8 mouse cellular contexts compared by ENCODE assay signal in genomic region chr10:88380002-88380401, GRCm38 (mm10). TPM values are rescaled to one million over a fixed set of nuclear protein-coding genes. Genes with fewer than 3 reads are reported as not detected.
DNase-seq lines count a peak whose midpoint lies in the region; ATAC-seq and TF ChIP-seq lines count a peak whose summit lies in the region.

No protein-coding gene starts in this region.

- no peak for TF ChIP-seq CTCF in gastrocnemius, adult 2 months (IDR thresholded peaks at IDR 0.05)

- intact Hi-C loops in gastrocnemius, adult 2 months (cut with DNase I): loop anchor here (5.0 kb wide), 1 partner anchor 122 kb away; the partner anchor contains the start of gene Chpt1
- intact Hi-C loops in heart, postnatal 10 days (cut with DNase I): no loop called here

- 2% methylated on average over 11 of the region's 11 CpGs for WGBS in embryonic facial prominence, embryonic 12.5 days
- 4% methylated on average over 11 of the region's 11 CpGs for WGBS in stomach, embryonic 15.5 days

- H3K9me3 ChIP-seq in embryonic facial prominence, embryonic 12.5 days: no peaks in the 10 kb centered on the region
- H3K9me3 ChIP-seq in stomach, embryonic 15.5 days: no peaks in the 10 kb centered on the region

- no peaks in the 10 kb centered on the region; the same call in 1 of the 2 replicates for H3K27me3 ChIP-seq in embryonic facial prominence, embryonic 12.5 days
- no peaks in the 10 kb centered on the region for H3K27me3 ChIP-seq in stomach, embryonic 15.5 days (replicated peaks)

- ATAC-seq in embryonic facial prominence, embryonic 12.5 days (ENCODE audit: insufficient number of reproducible peaks, insufficient read depth, low FRiP score, low TSS enrichment): no peak
- ATAC-seq in stomach, embryonic 15.5 days (ENCODE audit: insufficient read depth, low FRiP score, low read depth): peak; percentile 61; the same call in 1 of the 2 replicates

- H3K27ac ChIP-seq in gastrocnemius, adult 2 months: peak overlapping the region; percentile 90
- no peak overlapping the region for H3K27ac ChIP-seq in embryonic facial prominence, embryonic 12.5 days
- H3K27ac ChIP-seq in stomach, embryonic 15.5 days: no peak overlapping the region; the same call in 1 of the 2 replicates

- peak overlapping the region; percentile 90 for H3K4me3 ChIP-seq in gastrocnemius, adult 2 months
- peak overlapping the region; percentile 78 for H3K4me3 ChIP-seq in embryonic facial prominence, embryonic 12.5 days
- H3K4me3 ChIP-seq in stomach, embryonic 15.5 days (replicated peaks): peak overlapping the region; percentile 85

- peak overlapping the region; percentile 82 for H3K4me2 ChIP-seq in embryonic facial prominence, embryonic 12.5 days (replicated peaks)
- peak overlapping the region; percentile 88 for H3K4me2 ChIP-seq in stomach, embryonic 15.5 days

- H3K4me1 ChIP-seq in embryonic facial prominence, embryonic 12.5 days: peaks cover 9% of the 10 kb centered on the region; the same call in 1 of the 2 replicates
- H3K4me1 ChIP-seq in stomach, embryonic 15.5 days: peaks cover 9% of the 10 kb centered on the region

- DNase-seq in gastrocnemius, adult 2 months: peak; percentile 62
- no peak for DNase-seq in gastrocnemius, postnatal 4 days (ENCODE audit: low spot score in 2 of 2)
- DNase-seq in Muller cell, postnatal 12 days (ENCODE audit: inconsistent ontology term): peak; percentile 22
- DNase-seq in heart, postnatal 10 days: peak; percentile 81 to 86
- DNase-seq in kidney, postnatal 36 days: peak; percentile 52 to 65
- peak; percentile 89 for DNase-seq in lung, postnatal 36 days

- H3K9ac ChIP-seq in embryonic facial prominence, embryonic 12.5 days: peak overlapping the region; percentile 77
- no peak overlapping the region; the same call in 1 of the 2 replicates for H3K9ac ChIP-seq in stomach, embryonic 15.5 days

- H3K36me3 ChIP-seq in embryonic facial prominence, embryonic 12.5 days: no peaks in the 10 kb centered on the region
- H3K36me3 ChIP-seq in stomach, embryonic 15.5 days: no peaks in the 10 kb centered on the region

RNA-seq across cellular contexts. Expression of gene Gnptab, which starts 1.1 kb away (rescaled TPM):
- 10 to 100 TPM; 14.7 to 15.3 TPM for total RNA-seq in gastrocnemius, adult 2 months (2021)
- 10 to 100 TPM; 14.7 to 14.9 TPM for total RNA-seq in gastrocnemius, postnatal 4 days (2021)
- polyA plus RNA-seq in embryonic facial prominence, embryonic 12.5 days (2016; fragmentation: Nextera tagmentation; extraction: Ambion mirVana): 13.1 TPM in 2 replicates
- total RNA-seq in heart, postnatal 10 days (2021): 10 to 100 TPM; 33.1 to 36.8 TPM
- 9.9 and 11.6 TPM in 2 replicates for polyA plus RNA-seq in stomach, embryonic 15.5 days (2015; fragmentation: Nextera tagmentation; extraction: Ambion mirVana)

RNA-seq across cellular contexts. Expression of gene Dram1, which starts 1.1 kb away (rescaled TPM):
- total RNA-seq in gastrocnemius, adult 2 months (2021): 1 to 10 TPM; 1.0 to 1.7 TPM
- total RNA-seq in gastrocnemius, postnatal 4 days (2021): 1 to 10 TPM; 4.2 to 4.9 TPM
- 0.64 and 0.88 TPM in 2 replicates for polyA plus RNA-seq in embryonic facial prominence, embryonic 12.5 days (2016; fragmentation: Nextera tagmentation; extraction: Ambion mirVana)
- 1 to 10 TPM; 3.0 to 4.2 TPM for total RNA-seq in heart, postnatal 10 days (2021)
- 6.4 and 7.9 TPM in 2 replicates for polyA plus RNA-seq in stomach, embryonic 15.5 days (2015; fragmentation: Nextera tagmentation; extraction: Ambion mirVana)

Comparison
In these comparisons a context has a peak if more than half of its experiments do, and no peak if none do; other contexts are left out.
1. DNase-seq: peak in gastrocnemius, adult 2 months (single experiment), Muller cell, postnatal 12 days (single experiment), heart, postnatal 10 days (2 of 2), kidney, postnatal 36 days (2 of 2) and lung, postnatal 36 days (single experiment); none in gastrocnemius, postnatal 4 days (0 of 2).
2. Peak in every context shown above with its lines, with median percentiles within 50 percentile points of each other: H3K4me3 ChIP-seq.